Mouse (Mus musculus): ENCODE data around the gene Atp1b2. TPM values are rescaled to one million over a fixed set of nuclear protein-coding genes. Genes with fewer than 3 reads are reported as not detected.

Atp1b2 gene
- total and polyA plus RNA-seq, 2 experiments from 2014 or later: 161 to 167 TPM

- Histone ChIP-seq H3K4me2 (ENCODE audit: low read depth, low read length, poor library complexity, severe bottlenecking) (peak overlapping the region; percentile 92), H3K9me3 (ENCODE audit: low read length) (no peaks in the 10 kb centered on the region), H3K4me3 (ENCODE audit: low read depth, low read length) (peak overlapping the region; percentile 64), H3K27me3 (ENCODE audit: insufficient read depth, low read length) (no peaks in the 10 kb centered on the region), H3K36me3 (ENCODE audit: insufficient read depth, low read length) (no peaks in the 10 kb centered on the region), H3K4me1 (ENCODE audit: insufficient read depth, low read length) (peaks cover 17% of the 10 kb centered on the region), H3K27ac (ENCODE audit: low read depth, low read length) (peak overlapping the region; percentile 92), H3K9ac (replicated peaks; ENCODE audit: low read length, poor library complexity, severe bottlenecking) (peak overlapping the region; percentile 70)
- no peak for TF ChIP-seq CTCF (IDR thresholded peaks at IDR 0.05)
- ATAC-seq (ENCODE audit: low FRiP score): no peak
- DNase-seq (ENCODE audit: low spot score): no peak
- under 1% methylated on average over 25 of the region's 25 CpGs for WGBS
Measured at GRCm38 (mm10) chr11:69580572-69581146, 25.1 kb downstream of the Atp1b2 start.

GRCm38 (mm10) chr11:69580091-69580514 is 25.6 kb downstream of the Atp1b2 start, which contains the start of the genes Wrap53 and Trp53:
Wrap53 (minus strand) TSS chr11:69580255.
Trp53 (plus strand) TSS chr11:69580359.
- WGBS: under 1% methylated on average over 13 of the region's 13 CpGs
- H3K9ac ChIP-seq (replicated peaks; ENCODE audit: low read length, poor library complexity, severe bottlenecking): peak within 1 kb of the TSS; percentile 72
- no peak for TF ChIP-seq CTCF (IDR thresholded peaks at IDR 0.05)
- H3K36me3 ChIP-seq (ENCODE audit: insufficient read depth, low read length): no peaks in the 10 kb centered on the region
- peak within 1 kb of the TSS; percentile 92 for H3K4me2 ChIP-seq (ENCODE audit: low read depth, low read length, poor library complexity, severe bottlenecking)
- DNase-seq (ENCODE audit: low spot score) (peak; percentile 98), ATAC-seq (ENCODE audit: low FRiP score) (peak; percentile 75)
- H3K27me3 ChIP-seq (ENCODE audit: insufficient read depth, low read length): no peaks in the 10 kb centered on the region
- peak within 1 kb of the TSS; percentile 64 for H3K4me3 ChIP-seq (ENCODE audit: low read depth, low read length)
- peak within 1 kb of the TSS; percentile 92 for H3K27ac ChIP-seq (ENCODE audit: low read depth, low read length)
- peaks cover 17% of the 10 kb centered on the region for H3K4me1 ChIP-seq (ENCODE audit: insufficient read depth, low read length)
- H3K9me3 ChIP-seq (ENCODE audit: low read length): no peaks in the 10 kb centered on the region

GRCm38 (mm10) chr11:69579128-69580017 is 26.4 kb downstream of the Atp1b2 start:
- no peaks in the 10 kb centered on the region for H3K27me3 ChIP-seq (ENCODE audit: insufficient read depth, low read length)
- 2% methylated on average over 39 of the region's 39 CpGs for WGBS
- no peaks in the 10 kb centered on the region for H3K9me3 ChIP-seq (ENCODE audit: low read length)
- peaks cover 17% of the 10 kb centered on the region for H3K4me1 ChIP-seq (ENCODE audit: insufficient read depth, low read length)
- peak overlapping the region; percentile 64 for H3K4me3 ChIP-seq (ENCODE audit: low read depth, low read length)
- peak overlapping the region; percentile 92 for H3K4me2 ChIP-seq (ENCODE audit: low read depth, low read length, poor library complexity, severe bottlenecking)
- H3K9ac ChIP-seq (replicated peaks; ENCODE audit: low read length, poor library complexity, severe bottlenecking): peak overlapping the region; percentile 72
- TF ChIP-seq CTCF (IDR thresholded peaks at IDR 0.05): peak; percentile 100
- peak overlapping the region; percentile 92 for H3K27ac ChIP-seq (ENCODE audit: low read depth, low read length)
- peak; percentile 99 for DNase-seq (ENCODE audit: low spot score)
- no peaks in the 10 kb centered on the region for H3K36me3 ChIP-seq (ENCODE audit: insufficient read depth, low read length)
- peak; percentile 84 for ATAC-seq (ENCODE audit: low FRiP score)

GRCm38 (mm10) chr11:69578301-69578700 is 27.4 kb downstream of the Atp1b2 start:
- 10% methylated on average over 15 of the region's 15 CpGs for WGBS
- Histone ChIP-seq H3K27me3 (ENCODE audit: insufficient read depth, low read length) (no peaks in the 10 kb centered on the region), H3K36me3 (ENCODE audit: insufficient read depth, low read length) (no peaks in the 10 kb centered on the region), H3K4me2 (ENCODE audit: low read depth, low read length, poor library complexity, severe bottlenecking) (peak overlapping the region; percentile 92), H3K9me3 (ENCODE audit: low read length) (no peaks in the 10 kb centered on the region), H3K4me3 (ENCODE audit: low read depth, low read length) (peak overlapping the region; percentile 64), H3K4me1 (ENCODE audit: insufficient read depth, low read length) (peaks cover 17% of the 10 kb centered on the region), H3K9ac (replicated peaks; ENCODE audit: low read length, poor library complexity, severe bottlenecking) (peak overlapping the region; percentile 72), H3K27ac (ENCODE audit: low read depth, low read length) (no peak overlapping the region)
- TF ChIP-seq CTCF (IDR thresholded peaks at IDR 0.05): no peak
- ATAC-seq (ENCODE audit: low FRiP score) (no peak), DNase-seq (ENCODE audit: low spot score) (no peak)

GRCm38 (mm10) chr11:69576307-69576706 is 29.4 kb downstream of the Atp1b2 start:
- no peak overlapping the region for H3K27ac ChIP-seq (ENCODE audit: low read depth, low read length)
- 73% methylated on average over 5 of the region's 5 CpGs for WGBS
- H3K36me3 ChIP-seq (ENCODE audit: insufficient read depth, low read length): peaks cover 3% of the 10 kb centered on the region
- no peaks in the 10 kb centered on the region for H3K27me3 ChIP-seq (ENCODE audit: insufficient read depth, low read length)
- no peak for ATAC-seq (ENCODE audit: low FRiP score)
- H3K4me1 ChIP-seq (ENCODE audit: insufficient read depth, low read length): peaks cover 17% of the 10 kb centered on the region
- no peak for DNase-seq (ENCODE audit: low spot score)
- H3K4me3 ChIP-seq (ENCODE audit: low read depth, low read length): no peak overlapping the region
- TF ChIP-seq CTCF (IDR thresholded peaks at IDR 0.05): no peak
- H3K9ac ChIP-seq (replicated peaks; ENCODE audit: low read length, poor library complexity, severe bottlenecking): no peak overlapping the region
- H3K4me2 ChIP-seq (ENCODE audit: low read depth, low read length, poor library complexity, severe bottlenecking): no peak overlapping the region
- no peaks in the 10 kb centered on the region for H3K9me3 ChIP-seq (ENCODE audit: low read length)

- H3K4me3 ChIP-seq (ENCODE audit: low read depth, low read length): no peak overlapping the region
- ATAC-seq (ENCODE audit: low FRiP score): no peak
- H3K9me3 ChIP-seq (ENCODE audit: low read length): no peaks in the 10 kb centered on the region
- DNase-seq (ENCODE audit: low spot score): peak; percentile 56
- WGBS: 55% methylated on average over 3 of the region's 3 CpGs
- peaks cover 6% of the 10 kb centered on the region for H3K36me3 ChIP-seq (ENCODE audit: insufficient read depth, low read length)
- peak; percentile 70 for TF ChIP-seq CTCF (IDR thresholded peaks at IDR 0.05)
- no peak overlapping the region for H3K27ac ChIP-seq (ENCODE audit: low read depth, low read length)
- no peaks in the 10 kb centered on the region for H3K27me3 ChIP-seq (ENCODE audit: insufficient read depth, low read length)
- H3K4me1 ChIP-seq (ENCODE audit: insufficient read depth, low read length): peaks cover 17% of the 10 kb centered on the region
- H3K9ac ChIP-seq (replicated peaks; ENCODE audit: low read length, poor library complexity, severe bottlenecking): no peak overlapping the region
- no peak overlapping the region for H3K4me2 ChIP-seq (ENCODE audit: low read depth, low read length, poor library complexity, severe bottlenecking)
Measured at GRCm38 (mm10) chr11:69575220-69575619, 30.5 kb downstream of the Atp1b2 start.

Measured in midbrain, postnatal 0 days (tissue).